Mouse (Mus musculus): ENCODE measurements at regions not wholly inside any gene's neighbourhood (a gene's known extent, or its start where the extent isn't known, plus 50 kb on each side); places are given as distances from the start of the nearest gene placed in this dataset.

- Histone ChIP-seq H3K4me1 (replicated peaks) (no peaks in the 10 kb centered on the region), H3K4me3 (replicated peaks) (no peak overlapping the region), H3K9ac (no peak overlapping the region), H3K27ac (replicated peaks) (no peak overlapping the region), H3K4me2 (no peak overlapping the region), H3K9me3 (replicated peaks) (no peaks in the 10 kb centered on the region), H3K36me3 (replicated peaks) (no peaks in the 10 kb centered on the region), H3K27me3 (no peaks in the 10 kb centered on the region)
- ATAC-seq (ENCODE audit: insufficient read depth), result no peak
- WGBS (ENCODE audit: insufficient replicate concordance), result 60% methylated on average over 3 of the region's 3 CpGs
Measured at GRCm38 (mm10) chr15:67823226-67823625, 1322.5 kb upstream of the Lrrc6 start.

GRCm38 (mm10) chr15:67799871-67800270, 1299.2 kb upstream of the Lrrc6 start:
- no peak overlapping the region for H3K9ac ChIP-seq
- H3K9me3 ChIP-seq (replicated peaks), result no peaks in the 10 kb centered on the region
- ATAC-seq (ENCODE audit: insufficient read depth), result no peak
- no peaks in the 10 kb centered on the region for H3K36me3 ChIP-seq (replicated peaks)
- no peaks in the 10 kb centered on the region for H3K27me3 ChIP-seq
- H3K4me2 ChIP-seq, result no peak overlapping the region
- H3K4me3 ChIP-seq (replicated peaks), result no peak overlapping the region
- no peaks in the 10 kb centered on the region for H3K4me1 ChIP-seq (replicated peaks)
- 47% methylated on average over 1 of the region's 1 CpGs for WGBS (ENCODE audit: insufficient replicate concordance)
- no peak overlapping the region for H3K27ac ChIP-seq (replicated peaks)

GRCm38 (mm10) chr15:67795578-67795977, 1294.9 kb upstream of the Lrrc6 start:
- H3K9ac ChIP-seq, result no peak overlapping the region
- no peaks in the 10 kb centered on the region for H3K4me1 ChIP-seq (replicated peaks)
- WGBS (ENCODE audit: insufficient replicate concordance), result 52% methylated on average over 2 of the region's 2 CpGs
- H3K27ac ChIP-seq (replicated peaks), result no peak overlapping the region
- no peak overlapping the region for H3K4me2 ChIP-seq
- ATAC-seq (ENCODE audit: insufficient read depth), result no peak
- no peak overlapping the region for H3K4me3 ChIP-seq (replicated peaks)
- no peaks in the 10 kb centered on the region for H3K36me3 ChIP-seq (replicated peaks)
- H3K9me3 ChIP-seq (replicated peaks), result no peaks in the 10 kb centered on the region
- no peaks in the 10 kb centered on the region for H3K27me3 ChIP-seq

GRCm38 (mm10) chr15:67792822-67793221, 1292.1 kb upstream of the Lrrc6 start:
- Histone ChIP-seq H3K27ac (replicated peaks) (no peak overlapping the region), H3K9me3 (replicated peaks) (no peaks in the 10 kb centered on the region), H3K27me3 (no peaks in the 10 kb centered on the region), H3K4me1 (replicated peaks) (no peaks in the 10 kb centered on the region), H3K36me3 (replicated peaks) (no peaks in the 10 kb centered on the region), H3K9ac (no peak overlapping the region), H3K4me2 (no peak overlapping the region), H3K4me3 (replicated peaks) (no peak overlapping the region)
- no peak for ATAC-seq (ENCODE audit: insufficient read depth)

GRCm38 (mm10) chr15:67788587-67788986, 1287.9 kb upstream of the Lrrc6 start:
- no peak overlapping the region for H3K4me2 ChIP-seq
- H3K27me3 ChIP-seq, result no peaks in the 10 kb centered on the region
- H3K9me3 ChIP-seq (replicated peaks), result no peaks in the 10 kb centered on the region
- no peak for ATAC-seq (ENCODE audit: insufficient read depth)
- no peak overlapping the region for H3K9ac ChIP-seq
- no peak overlapping the region for H3K4me3 ChIP-seq (replicated peaks)
- no peaks in the 10 kb centered on the region for H3K4me1 ChIP-seq (replicated peaks)
- no peaks in the 10 kb centered on the region for H3K36me3 ChIP-seq (replicated peaks)
- no peak overlapping the region for H3K27ac ChIP-seq (replicated peaks)

GRCm38 (mm10) chr15:67785583-67785982, 1284.9 kb upstream of the Lrrc6 start:
- no peak overlapping the region for H3K4me3 ChIP-seq (replicated peaks)
- no peaks in the 10 kb centered on the region for H3K36me3 ChIP-seq (replicated peaks)
- no peaks in the 10 kb centered on the region for H3K4me1 ChIP-seq (replicated peaks)
- H3K27ac ChIP-seq (replicated peaks), result no peak overlapping the region
- no peak overlapping the region for H3K4me2 ChIP-seq
- no peak for ATAC-seq (ENCODE audit: insufficient read depth)
- H3K9ac ChIP-seq, result no peak overlapping the region
- H3K9me3 ChIP-seq (replicated peaks), result no peaks in the 10 kb centered on the region
- no peaks in the 10 kb centered on the region for H3K27me3 ChIP-seq
- 45% methylated on average over 2 of the region's 2 CpGs for WGBS (ENCODE audit: insufficient replicate concordance)

- H3K27me3 ChIP-seq, result no peaks in the 10 kb centered on the region
- WGBS (ENCODE audit: insufficient replicate concordance), result 69% methylated on average over 1 of the region's 1 CpGs
- no peak overlapping the region for H3K4me3 ChIP-seq (replicated peaks)
- H3K4me1 ChIP-seq (replicated peaks), result no peaks in the 10 kb centered on the region
- no peak overlapping the region for H3K27ac ChIP-seq (replicated peaks)
- no peak overlapping the region for H3K9ac ChIP-seq
- H3K4me2 ChIP-seq, result no peak overlapping the region
- H3K36me3 ChIP-seq (replicated peaks), result no peaks in the 10 kb centered on the region
- no peaks in the 10 kb centered on the region for H3K9me3 ChIP-seq (replicated peaks)
- ATAC-seq (ENCODE audit: insufficient read depth), result no peak
Measured at GRCm38 (mm10) chr15:67783754-67784153, 1283.0 kb upstream of the Lrrc6 start.

- no peak for ATAC-seq (ENCODE audit: insufficient read depth)
- no peak overlapping the region for H3K9ac ChIP-seq
- no peaks in the 10 kb centered on the region for H3K4me1 ChIP-seq (replicated peaks)
- no peak overlapping the region for H3K27ac ChIP-seq (replicated peaks)
- no peaks in the 10 kb centered on the region for H3K27me3 ChIP-seq
- H3K9me3 ChIP-seq (replicated peaks), result no peaks in the 10 kb centered on the region
- H3K4me3 ChIP-seq (replicated peaks), result no peak overlapping the region
- H3K4me2 ChIP-seq, result no peak overlapping the region
- no peaks in the 10 kb centered on the region for H3K36me3 ChIP-seq (replicated peaks)
- WGBS (ENCODE audit: insufficient replicate concordance), result 66% methylated on average over 4 of the region's 4 CpGs
Measured at GRCm38 (mm10) chr15:67782505-67782904, 1281.8 kb upstream of the Lrrc6 start.

- Histone ChIP-seq H3K4me2 (no peak overlapping the region), H3K4me3 (replicated peaks) (no peak overlapping the region), H3K27ac (replicated peaks) (no peak overlapping the region), H3K4me1 (replicated peaks) (no peaks in the 10 kb centered on the region), H3K9me3 (replicated peaks) (no peaks in the 10 kb centered on the region), H3K27me3 (no peaks in the 10 kb centered on the region), H3K36me3 (replicated peaks) (no peaks in the 10 kb centered on the region), H3K9ac (no peak overlapping the region)
- WGBS (ENCODE audit: insufficient replicate concordance), result 24% methylated on average over 2 of the region's 2 CpGs
- no peak for ATAC-seq (ENCODE audit: insufficient read depth)
Measured at GRCm38 (mm10) chr15:67780856-67781255, 1280.1 kb upstream of the Lrrc6 start.

- Histone ChIP-seq H3K4me1 (replicated peaks) (no peaks in the 10 kb centered on the region), H3K27ac (replicated peaks) (no peak overlapping the region), H3K36me3 (replicated peaks) (no peaks in the 10 kb centered on the region), H3K4me3 (replicated peaks) (no peak overlapping the region), H3K9ac (no peak overlapping the region), H3K4me2 (no peak overlapping the region), H3K9me3 (replicated peaks) (no peaks in the 10 kb centered on the region), H3K27me3 (no peaks in the 10 kb centered on the region)
- no peak for ATAC-seq (ENCODE audit: insufficient read depth)
- WGBS (ENCODE audit: insufficient replicate concordance), result 29% methylated on average over 3 of the region's 3 CpGs
Measured at GRCm38 (mm10) chr15:67767624-67768023, 1266.9 kb upstream of the Lrrc6 start.

GRCm38 (mm10) chr15:67759221-67759620, 1258.5 kb upstream of the Lrrc6 start:
- no peak overlapping the region for H3K9ac ChIP-seq
- H3K9me3 ChIP-seq (replicated peaks), result no peaks in the 10 kb centered on the region
- no peak overlapping the region for H3K4me2 ChIP-seq
- H3K36me3 ChIP-seq (replicated peaks), result no peaks in the 10 kb centered on the region
- no peak overlapping the region for H3K27ac ChIP-seq (replicated peaks)
- no peak for ATAC-seq (ENCODE audit: insufficient read depth)
- 61% methylated on average over 4 of the region's 4 CpGs for WGBS (ENCODE audit: insufficient replicate concordance)
- H3K4me1 ChIP-seq (replicated peaks), result no peaks in the 10 kb centered on the region
- no peak overlapping the region for H3K4me3 ChIP-seq (replicated peaks)
- H3K27me3 ChIP-seq, result no peaks in the 10 kb centered on the region

- H3K36me3 ChIP-seq (replicated peaks), result no peaks in the 10 kb centered on the region
- ATAC-seq (ENCODE audit: insufficient read depth), result no peak
- no peak overlapping the region for H3K27ac ChIP-seq (replicated peaks)
- H3K4me1 ChIP-seq (replicated peaks), result no peaks in the 10 kb centered on the region
- H3K4me2 ChIP-seq, result no peak overlapping the region
- H3K4me3 ChIP-seq (replicated peaks), result no peak overlapping the region
- H3K9me3 ChIP-seq (replicated peaks), result no peaks in the 10 kb centered on the region
- H3K9ac ChIP-seq, result no peak overlapping the region
- no peaks in the 10 kb centered on the region for H3K27me3 ChIP-seq
Measured at GRCm38 (mm10) chr15:67750582-67750981, 1249.9 kb upstream of the Lrrc6 start.
